Mouse (Mus musculus) liver, postnatal 0 days (tissue): ENCODE data around the gene Ints6l.

Source experiments
- CTCF ChIP-seq: sonication (generic); IDR thresholded peaks from 2 replicates; pipeline ENCODE4 v1.5.1; 2016; ENCODE audit warnings: antibody characterized with exemption, low read depth
- EP300 ChIP-seq: IDR thresholded peaks from 2 replicates; pipeline ENCODE4 v1.6.1; 2016; ENCODE audit warnings: antibody characterized with exemption, low read depth, mild to moderate bottlenecking

- no peak for TF ChIP-seq CTCF
- no peak for TF ChIP-seq EP300
Measured at GRCm38 (mm10) chrX:56468422-56468821, 13.8 kb downstream of the Ints6l start.
